Mouse (Mus musculus): ENCODE data around the gene Sirpa.

Gene Sirpa

GRCm38 (mm10) chr2:129592459-129593140, at the start of gene Sirpa:
Sirpa (plus strand) TSS chr2:129592835.
- no peak for DNase-seq (ENCODE audit: extremely low read depth, low read depth, low spot score)

DNA sequence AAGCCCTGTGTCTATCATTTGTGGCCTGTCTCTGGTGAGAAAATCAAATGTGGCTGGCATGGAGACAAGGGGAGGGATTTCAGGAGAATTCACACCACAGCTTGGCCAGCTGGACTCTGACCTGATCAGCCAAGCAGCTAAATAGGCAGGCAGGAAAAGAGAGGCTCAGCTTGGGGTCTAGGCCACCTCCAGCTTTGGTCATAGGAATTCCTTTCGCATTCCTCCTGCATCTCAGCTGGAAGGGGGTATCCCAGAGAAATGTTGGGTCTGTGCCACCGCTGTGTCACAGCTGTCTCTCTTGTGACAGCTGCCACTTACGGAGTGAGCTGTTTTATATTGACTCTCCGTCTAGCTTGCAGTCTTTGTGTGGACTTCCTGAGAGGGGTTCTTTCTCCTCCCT, 48.2 kb upstream of the Sirpa start:
- no peak for DNase-seq (ENCODE audit: extremely low read depth, low read depth, low spot score)

GRCm38 (mm10) chr2:129544919-129545318, 47.7 kb upstream of the Sirpa start:
- DNase-seq (ENCODE audit: extremely low read depth, low read depth, low spot score): no peak

DNA sequence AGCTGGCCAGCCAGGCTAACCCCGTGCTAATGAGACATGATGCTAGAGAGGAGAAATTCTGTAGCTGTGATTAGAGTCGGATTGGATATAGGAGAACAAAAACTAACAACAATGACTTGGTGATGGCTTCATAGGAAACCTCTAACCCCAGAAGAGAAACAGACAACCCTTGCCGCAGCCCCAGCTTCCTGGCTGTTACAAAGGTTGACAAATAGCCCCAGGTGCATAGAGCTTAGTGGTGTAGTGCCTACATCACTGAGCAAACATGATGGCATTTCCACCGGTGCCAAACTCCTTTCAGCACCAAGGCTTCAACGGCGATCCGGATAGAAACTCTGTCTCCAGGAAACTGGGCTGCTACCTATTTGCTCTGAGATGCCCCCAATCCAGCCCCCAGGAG, 47.0 kb upstream of the Sirpa start:
- DNase-seq (ENCODE audit: extremely low read depth, low read depth, low spot score): no peak

DNA sequence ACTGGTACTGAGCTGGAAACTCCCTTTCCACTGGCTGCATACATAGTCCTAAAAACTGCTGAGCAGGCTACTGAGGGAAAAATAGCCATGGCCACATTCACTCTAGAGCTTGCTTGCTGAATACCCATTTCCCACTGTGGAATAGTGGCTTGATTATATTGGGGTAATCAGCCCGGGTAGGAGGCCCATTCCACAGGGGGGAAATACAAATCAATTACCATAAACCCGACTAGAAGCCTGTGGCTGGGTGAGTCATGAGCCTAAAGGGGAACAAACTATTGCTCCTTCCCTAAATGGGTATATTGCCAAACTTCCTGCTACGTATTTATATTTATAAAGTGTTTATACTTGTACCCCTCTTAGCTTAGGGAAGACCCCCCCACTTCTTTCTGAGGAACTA, 45.9 kb upstream of the Sirpa start:
- no peak for DNase-seq (ENCODE audit: extremely low read depth, low read depth, low spot score)

GRCm38 (mm10) chr2:129549537-129550135, 43.0 kb upstream of the Sirpa start:
- no peak for DNase-seq (ENCODE audit: extremely low read depth, low read depth, low spot score)

GRCm38 (mm10) chr2:129550781-129551180, 41.9 kb upstream of the Sirpa start:
- no peak for DNase-seq (ENCODE audit: extremely low read depth, low read depth, low spot score)

DNA sequence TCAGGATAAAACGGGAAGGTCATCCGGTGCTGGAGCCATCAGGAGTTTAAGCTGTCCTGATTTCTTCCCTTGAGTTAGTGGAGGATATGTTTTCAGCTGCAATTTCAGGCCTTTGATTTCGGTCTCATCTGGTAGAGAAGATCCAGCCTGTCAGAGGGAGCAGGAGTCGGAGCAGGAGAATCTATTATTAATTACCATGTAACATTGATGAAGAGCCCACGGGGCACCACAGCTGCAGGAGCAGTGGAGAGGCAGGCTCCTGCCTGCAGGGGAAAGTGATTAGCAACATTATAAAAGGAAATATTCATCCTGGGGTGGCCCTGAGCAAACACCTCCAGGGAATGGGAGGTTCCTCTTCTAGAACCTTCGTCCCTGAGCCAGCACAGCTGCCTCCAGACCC, 36.6 kb upstream of the Sirpa start:
- no peak for DNase-seq (ENCODE audit: extremely low read depth, low read depth, low spot score)

- DNase-seq (ENCODE audit: extremely low read depth, low read depth, low spot score): no peak
Observed at GRCm38 (mm10) chr2:129558008-129558874, 34.4 kb upstream of the Sirpa start.

- no peak for DNase-seq (ENCODE audit: extremely low read depth, low read depth, low spot score)
Observed at GRCm38 (mm10) chr2:129558875-129559219, 33.8 kb upstream of the Sirpa start.

GRCm38 (mm10) chr2:129561796-129562195, 30.8 kb upstream of the Sirpa start:
- no peak for DNase-seq (ENCODE audit: extremely low read depth, low read depth, low spot score)

- no peak for DNase-seq (ENCODE audit: extremely low read depth, low read depth, low spot score)
Observed at GRCm38 (mm10) chr2:129563944-129564709, 28.5 kb upstream of the Sirpa start.

DNA sequence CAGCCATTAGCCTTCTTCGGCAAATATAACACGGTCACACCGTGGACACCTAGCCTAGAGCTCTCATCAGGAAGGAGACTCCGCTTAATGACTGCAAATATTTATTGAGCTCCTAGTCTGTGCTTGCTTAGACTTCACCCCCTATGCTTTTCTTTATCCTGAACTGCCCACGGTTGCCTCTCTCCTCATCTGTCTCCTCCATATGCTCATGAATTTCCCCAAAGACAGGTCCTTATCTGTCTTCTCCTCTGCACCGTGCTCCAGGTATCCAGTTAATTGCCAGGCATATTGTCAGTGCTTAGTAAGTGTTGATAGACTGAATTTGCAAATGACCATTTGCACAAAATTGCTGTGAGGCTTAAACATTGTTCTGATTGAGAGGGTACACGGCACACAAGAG, 23.5 kb upstream of the Sirpa start:
- no peak for DNase-seq (ENCODE audit: extremely low read depth, low read depth, low spot score)

GRCm38 (mm10) chr2:129569556-129569955, 23.1 kb upstream of the Sirpa start:
- DNase-seq (ENCODE audit: extremely low read depth, low read depth, low spot score): no peak

DNA sequence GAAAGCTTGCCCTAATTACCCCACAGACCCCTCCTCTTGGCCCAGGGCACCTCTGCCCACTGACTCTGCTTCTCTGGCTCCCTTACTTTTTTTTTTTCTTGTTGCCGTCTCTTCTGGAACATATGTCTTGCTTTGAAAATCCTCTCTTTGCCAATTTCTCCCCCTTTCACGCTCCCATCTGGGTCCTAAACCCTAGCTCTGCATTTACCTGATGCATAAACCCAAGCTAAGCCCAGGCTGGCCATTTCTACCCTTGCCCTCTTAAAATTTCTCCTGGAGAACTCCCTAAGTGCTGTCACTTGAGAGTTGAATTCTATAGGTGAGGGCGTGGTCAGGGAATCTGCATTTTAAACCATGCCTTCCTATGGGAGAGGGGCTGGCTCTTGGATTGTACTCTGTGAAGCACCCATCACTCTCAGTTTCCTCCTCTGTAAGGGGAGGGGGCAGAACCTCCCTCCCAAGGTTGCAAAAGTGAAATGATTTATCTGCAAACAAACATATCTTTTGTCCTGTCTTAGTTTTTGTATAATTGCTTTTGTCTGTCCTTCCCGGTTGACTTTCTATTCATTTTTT, 18.8 kb upstream of the Sirpa start:
- DNase-seq (ENCODE audit: extremely low read depth, low read depth, low spot score): no peak

DNA sequence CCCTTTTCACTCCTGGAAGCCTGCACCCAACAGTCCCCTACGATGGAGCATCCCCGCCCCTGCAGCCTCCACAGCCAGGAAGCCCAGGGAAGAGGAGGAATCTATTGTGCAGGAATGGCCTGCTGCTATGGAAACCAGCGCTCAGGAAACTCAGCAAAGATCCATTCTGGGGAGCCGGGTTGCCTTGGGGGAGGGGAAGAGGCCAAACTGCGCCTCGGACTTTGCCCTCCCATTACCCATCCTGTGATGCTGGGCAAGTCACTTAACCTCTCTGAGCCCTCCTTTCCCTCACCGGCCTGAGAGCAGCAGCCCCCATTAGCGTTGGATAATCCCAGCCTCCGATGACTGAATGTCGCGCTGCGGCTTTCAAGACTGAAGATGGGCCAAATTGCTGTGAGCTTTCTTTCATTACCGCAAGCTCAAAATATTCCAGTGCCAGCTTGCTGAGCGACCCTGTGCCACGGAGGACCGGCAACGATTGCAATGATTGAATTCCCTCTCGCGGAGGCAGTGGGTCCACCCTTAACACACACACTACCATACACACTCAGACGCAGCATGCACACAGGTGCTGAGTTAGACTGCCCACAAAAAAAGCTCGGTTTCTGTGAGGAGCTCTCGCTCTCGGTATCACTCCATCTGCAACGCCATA, 18.1 kb upstream of the Sirpa start:
- no peak for DNase-seq (ENCODE audit: extremely low read depth, low read depth, low spot score)

DNA sequence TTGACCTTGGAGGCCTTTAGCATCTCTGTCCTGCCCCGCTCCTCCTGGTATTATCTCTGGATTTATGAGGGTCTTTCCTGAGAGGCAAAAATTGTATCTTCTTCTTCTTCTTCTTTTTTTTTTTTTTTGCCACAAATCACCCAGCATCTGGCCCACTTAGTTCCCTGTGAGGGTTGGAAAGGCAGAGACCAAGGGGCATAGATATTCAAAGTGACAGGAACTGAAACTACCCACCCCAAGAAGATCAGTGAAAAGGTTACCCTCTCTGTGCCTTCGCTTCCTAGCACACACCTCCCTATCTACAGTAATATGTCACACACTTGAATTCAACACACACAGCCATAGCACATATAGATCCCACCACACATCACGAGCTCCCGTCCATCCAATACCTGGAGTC, 17.5 kb upstream of the Sirpa start:
- no peak for DNase-seq (ENCODE audit: extremely low read depth, low read depth, low spot score)

- DNase-seq (ENCODE audit: extremely low read depth, low read depth, low spot score): no peak
Observed at GRCm38 (mm10) chr2:129576611-129577447, 15.8 kb upstream of the Sirpa start.

- DNase-seq (ENCODE audit: extremely low read depth, low read depth, low spot score): no peak
Observed at GRCm38 (mm10) chr2:129580656-129581055, 12.0 kb upstream of the Sirpa start.

DNA sequence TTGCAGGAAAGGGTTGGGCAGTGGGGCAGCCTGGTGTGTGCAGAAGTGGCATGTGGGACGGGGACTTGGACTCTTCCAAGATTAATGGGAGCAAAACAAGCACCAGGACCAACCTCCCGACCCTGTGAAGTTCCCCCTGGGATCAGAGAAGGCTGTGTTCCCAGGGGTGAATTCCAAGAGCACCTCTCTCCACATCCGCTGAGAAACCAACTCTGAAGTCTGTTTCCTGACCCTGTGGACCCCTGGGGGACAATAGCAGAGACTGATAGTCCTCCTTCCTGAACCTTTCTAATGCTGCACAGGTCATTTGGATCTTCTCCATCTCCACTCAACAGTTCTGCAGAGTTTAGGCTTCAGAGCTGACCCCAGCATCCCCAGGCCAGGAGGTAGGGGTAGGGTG, 10.8 kb upstream of the Sirpa start:
- no peak for DNase-seq (ENCODE audit: extremely low read depth, low read depth, low spot score)

Measured in fat pad, adult 2 months (tissue).